Mouse (Mus musculus) stomach, embryonic 15.5 days (tissue): ENCODE data around the gene Cyb561d2. TPM values are rescaled to one million over a fixed set of nuclear protein-coding genes. Genes with fewer than 3 reads are reported as not detected.

Source experiments
- ATAC-seq: fragments of 200-750 bp; cut with Nextera tagmentation; 2 replicates; pipeline ENCODE4 v1.8.0; 2017; ENCODE audit warnings: low read depth, moderate number of reproducible peaks, moderate TSS enrichment; ENCODE audit not compliant: insufficient read depth, low FRiP score
- H3K27ac ChIP-seq: fragments of 300-500 bp; sonication (generic); 2 replicates; pipeline ENCODE4 v1.5.1; 2015; ENCODE audit warnings: mild to moderate bottlenecking, inconsistent platforms
- H3K27me3 ChIP-seq: fragments of 300-500 bp; sonication (generic); replicated peaks from 2 replicates; pipeline ENCODE4 v1.6.1; 2015; ENCODE audit warnings: inconsistent platforms
- H3K36me3 ChIP-seq: fragments of 300-500 bp; sonication (generic); 2 replicates; pipeline ENCODE4 v1.6.1; 2015; ENCODE audit warnings: inconsistent platforms
- H3K4me1 ChIP-seq: fragments of 300-500 bp; sonication (generic); 2 replicates; pipeline ENCODE4 v1.6.1; 2015; ENCODE audit warnings: inconsistent platforms
- H3K4me2 ChIP-seq: fragments of 300-500 bp; sonication (generic); 2 replicates; pipeline ENCODE4 v1.6.1; 2015; ENCODE audit warnings: mild to moderate bottlenecking, inconsistent platforms
- H3K4me3 ChIP-seq: fragments of 300-500 bp; sonication (generic); replicated peaks from 2 replicates; pipeline ENCODE4 v1.5.1; 2015; ENCODE audit warnings: inconsistent platforms
- H3K9ac ChIP-seq: fragments of 300-500 bp; sonication (generic); 2 replicates; pipeline ENCODE4 v1.6.1; 2015; ENCODE audit warnings: inconsistent platforms
- H3K9me3 ChIP-seq: fragments of 300-500 bp; sonication (generic); 2 replicates; pipeline ENCODE4 v1.6.1; 2016; ENCODE audit warnings: inconsistent platforms
- WGBS: fragments of 180-500 bp; shearing (Covaris S2); methylation state at CpG from one replicate; pipeline ENCODE4 v1.1.7; 2015; 5-methylcytosine and 5-hydroxymethylcytosine counted together
- polyA plus RNA-seq: library from polyadenylated mRNA; unstranded; fragments of >200 nt; fragmentation: Nextera tagmentation; extraction: Ambion mirVana; gene quantifications from 2 replicates; pipeline ENCODE4 v1.2.1, GENCODE M21; 2015

Cyb561d2 gene
- polyA plus RNA-seq, 1 experiment from 2014 or later = 31.3 TPM

- H3K9me3 ChIP-seq = no peaks in the 10 kb centered on the region
- 0 out of 2 replicates have a peak, but pooled peaks cover 2% of the 10 kb centered on the region for H3K4me1 ChIP-seq
- no peak overlapping the region for H3K4me2 ChIP-seq
- no peak for ATAC-seq
- no peak overlapping the region for H3K4me3 ChIP-seq
- no peak overlapping the region for H3K27ac ChIP-seq
- no peak overlapping the region for H3K9ac ChIP-seq
- H3K27me3 ChIP-seq = 0 out of 2 replicates have a peak, but pooled peaks cover 3% of the 10 kb centered on the region
- 85% methylated on average over 14 of the region's 14 CpGs for WGBS
- H3K36me3 ChIP-seq = no peaks in the 10 kb centered on the region
Measured at GRCm38 (mm10) chr9:107510384-107511100, 31.5 kb downstream of the Cyb561d2 start.

GRCm38 (mm10) chr9:107508266-107508665 is 33.7 kb downstream of the Cyb561d2 start:
- Histone ChIP-seq H3K9ac (no peak overlapping the region), H3K4me3 (no peak overlapping the region), H3K4me2 (no peak overlapping the region), H3K4me1 (0 out of 2 replicates have a peak, but pooled peaks cover 2% of the 10 kb centered on the region), H3K9me3 (no peaks in the 10 kb centered on the region), H3K36me3 (no peaks in the 10 kb centered on the region), H3K27me3 (no peaks in the 10 kb centered on the region), H3K27ac (no peak overlapping the region)
- WGBS = 52% methylated on average over 10 of the region's 10 CpGs
- no peak for ATAC-seq

GRCm38 (mm10) chr9:107504662-107505537 is 37.1 kb downstream of the Cyb561d2 start:
- Histone ChIP-seq H3K4me3 (no peak overlapping the region), H3K4me1 (0 out of 2 replicates have a peak, but pooled peaks cover 2% of the 10 kb centered on the region), H3K4me2 (no peak overlapping the region), H3K27ac (no peak overlapping the region), H3K27me3 (no peaks in the 10 kb centered on the region), H3K36me3 (no peaks in the 10 kb centered on the region), H3K9me3 (no peaks in the 10 kb centered on the region), H3K9ac (no peak overlapping the region)
- 83% methylated on average over 19 of the region's 19 CpGs for WGBS
- no peak for ATAC-seq

- Histone ChIP-seq H3K36me3 (no peaks in the 10 kb centered on the region), H3K4me3 (no peak overlapping the region), H3K4me2 (no peak overlapping the region), H3K27ac (no peak overlapping the region), H3K9me3 (no peaks in the 10 kb centered on the region), H3K9ac (no peak overlapping the region), H3K4me1 (no peaks in the 10 kb centered on the region), H3K27me3 (no peaks in the 10 kb centered on the region)
- WGBS = 84% methylated on average over 12 of the region's 12 CpGs
- ATAC-seq = no peak
Measured at GRCm38 (mm10) chr9:107502131-107502846, 39.7 kb downstream of the Cyb561d2 start.

- Histone ChIP-seq H3K9ac (no peak overlapping the region), H3K4me2 (no peak overlapping the region), H3K4me1 (no peaks in the 10 kb centered on the region), H3K27me3 (no peaks in the 10 kb centered on the region), H3K9me3 (no peaks in the 10 kb centered on the region), H3K27ac (no peak overlapping the region), H3K36me3 (no peaks in the 10 kb centered on the region), H3K4me3 (no peak overlapping the region)
- WGBS = 90% methylated on average over 3 of the region's 3 CpGs
- no peak for ATAC-seq
Measured at GRCm38 (mm10) chr9:107500708-107501286, 41.2 kb downstream of the Cyb561d2 start.

- H3K4me2 ChIP-seq = no peak overlapping the region
- no peaks in the 10 kb centered on the region for H3K36me3 ChIP-seq
- no peaks in the 10 kb centered on the region for H3K27me3 ChIP-seq
- no peak for ATAC-seq
- H3K27ac ChIP-seq = no peak overlapping the region
- 66% methylated on average over 3 of the region's 3 CpGs for WGBS
- H3K9me3 ChIP-seq = no peaks in the 10 kb centered on the region
- H3K9ac ChIP-seq = no peak overlapping the region
- no peaks in the 10 kb centered on the region for H3K4me1 ChIP-seq
- no peak overlapping the region for H3K4me3 ChIP-seq
Measured at GRCm38 (mm10) chr9:107496359-107496758, 45.6 kb downstream of the Cyb561d2 start.

GRCm38 (mm10) chr9:107494238-107494637 is 47.8 kb downstream of the Cyb561d2 start:
- no peak overlapping the region for H3K4me3 ChIP-seq
- H3K36me3 ChIP-seq = no peaks in the 10 kb centered on the region
- 77% methylated on average over 12 of the region's 12 CpGs for WGBS
- no peaks in the 10 kb centered on the region for H3K4me1 ChIP-seq
- H3K27me3 ChIP-seq = no peaks in the 10 kb centered on the region
- no peaks in the 10 kb centered on the region for H3K9me3 ChIP-seq
- no peak overlapping the region for H3K4me2 ChIP-seq
- no peak for ATAC-seq
- H3K27ac ChIP-seq = no peak overlapping the region
- no peak overlapping the region for H3K9ac ChIP-seq

- H3K27me3 ChIP-seq = no peaks in the 10 kb centered on the region
- WGBS = 45% methylated on average over 1 of the region's 1 CpGs
- no peak for ATAC-seq
- no peak overlapping the region for H3K27ac ChIP-seq
- H3K9me3 ChIP-seq = no peaks in the 10 kb centered on the region
- no peak overlapping the region for H3K4me3 ChIP-seq
- H3K4me2 ChIP-seq = no peak overlapping the region
- H3K4me1 ChIP-seq = no peaks in the 10 kb centered on the region
- no peak overlapping the region for H3K9ac ChIP-seq
- no peaks in the 10 kb centered on the region for H3K36me3 ChIP-seq
Measured at GRCm38 (mm10) chr9:107493511-107493910, 48.5 kb downstream of the Cyb561d2 start.

- no peaks in the 10 kb centered on the region for H3K27me3 ChIP-seq
- no peak overlapping the region for H3K27ac ChIP-seq
- H3K4me2 ChIP-seq = no peak overlapping the region
- ATAC-seq = no peak
- 54% methylated on average over 6 of the region's 6 CpGs for WGBS
- no peaks in the 10 kb centered on the region for H3K36me3 ChIP-seq
- no peak overlapping the region for H3K4me3 ChIP-seq
- H3K4me1 ChIP-seq = no peaks in the 10 kb centered on the region
- no peaks in the 10 kb centered on the region for H3K9me3 ChIP-seq
- H3K9ac ChIP-seq = no peak overlapping the region
Measured at GRCm38 (mm10) chr9:107490625-107491024, 51.4 kb downstream of the Cyb561d2 start.

GRCm38 (mm10) chr9:107490146-107490545 is 51.8 kb downstream of the Cyb561d2 start:
- Histone ChIP-seq H3K4me3 (no peak overlapping the region), H3K36me3 (no peaks in the 10 kb centered on the region), H3K9me3 (no peaks in the 10 kb centered on the region), H3K4me2 (no peak overlapping the region), H3K27me3 (no peaks in the 10 kb centered on the region), H3K9ac (no peak overlapping the region), H3K4me1 (no peaks in the 10 kb centered on the region), H3K27ac (no peak overlapping the region)
- ATAC-seq = no peak
- 58% methylated on average over 8 of the region's 8 CpGs for WGBS
